Comparison of ENCODE assay signal across 17 mouse cellular contexts in the genomic region with DNA sequence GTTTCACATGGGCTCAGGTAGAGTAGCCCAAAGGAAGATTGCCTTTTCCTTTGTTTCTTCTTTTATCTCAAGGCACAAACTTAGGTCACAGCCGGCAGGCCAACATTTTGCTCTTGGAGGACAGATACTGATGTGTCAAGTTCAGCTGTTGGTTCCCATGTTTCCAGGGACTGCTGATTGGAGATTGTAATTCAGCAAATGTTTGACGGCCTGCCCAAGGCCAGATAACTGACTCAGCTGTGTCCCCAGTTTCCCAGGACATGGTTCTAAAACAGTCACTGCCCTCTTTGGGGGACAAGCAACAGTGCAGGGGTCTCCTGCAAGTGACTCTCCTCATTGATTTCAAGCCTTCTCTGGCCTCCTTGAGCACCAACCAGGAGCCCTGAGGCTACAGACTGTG.
"Had no signal": no experiment of that assay in that cellular context is flagged by ENCODE, and none has a peak within 500 bp of the region (broad histone marks: within the 10 kb centered on the region; RNA-seq: fewer than 3 reads in every experiment).

No protein-coding gene starts in this region.

- H3K4me3 ChIP-seq: midbrain, embryonic 10.5 days; midbrain, embryonic 12.5 days; myocyte; neural tube, embryonic 13.5 days; neural tube, embryonic 15.5 days had no signal

- DNase-seq: lung, adult 18-20 months; lung, embryonic 14.5 days; lung, postnatal 10 days; midbrain, embryonic 14.5 days; retina, postnatal 1 day; right cerebral cortex, adult 18-20 months; right cerebral cortex, postnatal 25 days; right cerebral cortex, postnatal 4 days; spleen, adult 18-20 months; thymus, adult 18-20 months; thymus, postnatal 14 days; thymus, postnatal 36 days had no signal

- H3K27ac ChIP-seq: midbrain, embryonic 10.5 days; midbrain, embryonic 12.5 days; neural tube, embryonic 13.5 days; neural tube, embryonic 15.5 days had no signal
